Mouse (Mus musculus) kidney, postnatal 0 days (tissue): ENCODE measurements around the gene Rbm4b. TPM values are rescaled to one million over a fixed set of nuclear protein-coding genes. Genes with fewer than 3 reads are reported as not detected.

ENCODE experiments used
- ATAC-seq: fragments of 200-750 bp; cut with Nextera tagmentation; replicated peaks from 2 replicates; pipeline ENCODE4 v1.8.0; 2017; ENCODE audit warnings: low read depth, moderate number of reproducible peaks, moderate TSS enrichment, moderate library complexity; ENCODE audit not compliant: low FRiP score
- DNase-seq: peaks from one replicate; pipeline ENCODE4 v3.0.0-alpha.2; 2016; ENCODE audit warnings: low spot score
- H3K27ac ChIP-seq: fragments of 300-500 bp; sonication (generic); 2 replicates; pipeline ENCODE4 v1.5.1; 2014; ENCODE audit warnings: mild to moderate bottlenecking
- H3K27me3 ChIP-seq: fragments of 300-500 bp; sonication (generic); 2 replicates; pipeline ENCODE4 v1.6.1; 2014; ENCODE audit warnings: low read length, mixed read lengths; ENCODE audit not compliant: insufficient read depth
- H3K36me3 ChIP-seq: fragments of 300-500 bp; sonication (generic); 2 replicates; pipeline ENCODE4 v1.6.1; 2014; ENCODE audit warnings: low read length, mixed read lengths; ENCODE audit not compliant: insufficient read depth
- H3K4me1 ChIP-seq: fragments of 300-500 bp; sonication (generic); replicated peaks from 2 replicates; pipeline ENCODE4 v1.6.1; 2014; ENCODE audit warnings: antibody characterized with exemption, low read length, mixed read lengths; ENCODE audit not compliant: insufficient read depth
- H3K4me2 ChIP-seq: fragments of 300-500 bp; sonication (generic); 2 replicates; pipeline ENCODE4 v1.6.1; 2014; ENCODE audit warnings: mild to moderate bottlenecking, low read length, moderate library complexity, mixed read lengths
- H3K4me3 ChIP-seq: fragments of 300-500 bp; sonication (generic); replicated peaks from 2 replicates; pipeline ENCODE4 v1.5.1; 2014; ENCODE audit warnings: low read depth, low read length
- H3K9ac ChIP-seq: fragments of 300-500 bp; sonication (generic); 2 replicates; pipeline ENCODE4 v1.6.1; 2014; ENCODE audit warnings: low read depth, low read length
- H3K9me3 ChIP-seq: fragments of 300-500 bp; sonication (generic); replicated peaks from 2 replicates; pipeline ENCODE4 v1.6.1; 2016; ENCODE audit warnings: low read length, inconsistent platforms, mixed read lengths
- CTCF ChIP-seq: IDR thresholded peaks from 2 replicates; pipeline ENCODE4 v1.5.1; 2016; ENCODE audit warnings: antibody characterized with exemption, low read depth, mild to moderate bottlenecking, moderate library complexity
- WGBS: fragments of 180-500 bp; shearing (Covaris S2); extraction: QIAGEN DNeasy Blood & Tissue Kit; methylation state at CpG from one replicate; pipeline ENCODE4 v1.1.7; 2014; 5-methylcytosine and 5-hydroxymethylcytosine counted together
- polyA plus RNA-seq: library from polyadenylated mRNA; unstranded; fragments of >200 nt; fragmentation: Nextera tagmentation; extraction: Ambion mirVana; gene quantifications from 2 replicates; pipeline ENCODE4 v1.2.1, GENCODE M21; 2015

Rbm4b gene
- polyA plus RNA-seq, 1 experiment from 2014 or later = 44.9 TPM

DNA sequence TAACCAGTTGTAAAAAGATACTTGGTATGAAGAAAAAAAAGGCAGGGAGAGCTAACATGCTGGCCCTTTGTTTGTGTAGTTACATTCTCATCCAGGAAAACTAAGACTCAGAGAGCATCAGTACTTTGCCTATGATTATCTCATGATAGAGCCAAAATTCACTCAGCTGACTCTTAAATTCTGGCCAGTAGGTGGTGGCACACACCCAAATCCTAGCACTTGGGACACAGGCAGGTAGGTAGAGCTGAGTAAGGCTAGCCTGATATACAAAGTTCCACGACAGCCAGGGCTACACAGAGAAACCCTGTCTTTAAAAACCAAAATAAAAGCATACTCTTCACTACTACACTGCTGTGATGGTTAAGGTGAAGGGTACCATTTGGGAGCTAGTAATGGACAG is 6.6 kb downstream of the Rbm4b start:
- no peak overlapping the region for H3K27ac ChIP-seq
- 43% methylated on average over 1 of the region's 1 CpGs for WGBS
- no peak overlapping the region for H3K9ac ChIP-seq
- peak; percentile 58; the same call in 1 of the 2 replicates for TF ChIP-seq CTCF
- H3K4me1 ChIP-seq = peaks cover 6% of the 10 kb centered on the region
- no peak overlapping the region for H3K4me3 ChIP-seq
- peaks cover 26% of the 10 kb centered on the region for H3K36me3 ChIP-seq
- H3K9me3 ChIP-seq = no peaks in the 10 kb centered on the region
- DNase-seq = peak; percentile 21
- no peak for ATAC-seq
- no peaks in the 10 kb centered on the region for H3K27me3 ChIP-seq
- no peak overlapping the region for H3K4me2 ChIP-seq

DNA sequence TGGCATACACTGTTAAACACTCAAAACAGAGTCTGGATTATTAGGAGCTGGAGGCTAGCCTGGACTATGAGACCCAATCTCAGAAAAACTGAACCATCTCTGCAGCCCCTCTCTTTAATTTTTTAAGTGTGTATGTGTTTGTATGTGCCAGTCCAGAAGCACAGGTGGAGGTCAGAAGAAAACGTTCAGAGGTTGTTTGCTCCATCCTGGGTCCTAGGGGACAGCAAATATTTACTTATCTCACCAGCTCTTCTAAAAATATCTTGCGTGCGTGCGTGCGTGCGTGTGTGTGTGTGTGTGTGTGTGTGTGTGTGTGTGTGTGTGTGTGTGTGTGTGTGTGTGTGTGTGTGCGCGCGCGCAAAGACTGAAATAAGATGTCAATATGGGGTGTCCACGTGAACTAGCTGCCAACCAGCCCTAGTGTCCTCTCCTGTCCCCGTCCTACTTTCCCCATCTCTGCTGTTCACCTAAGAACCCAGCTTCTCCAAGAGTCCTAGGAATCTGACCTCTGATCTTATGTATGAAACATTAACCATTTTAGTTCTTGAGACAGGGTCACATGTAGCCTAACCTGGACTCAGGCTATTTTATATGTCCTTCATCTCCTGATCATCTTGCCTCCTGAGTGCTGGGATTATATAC is 11.3 kb downstream of the Rbm4b start:
- no peak for DNase-seq
- TF ChIP-seq CTCF = no peak
- H3K4me3 ChIP-seq = no peak overlapping the region
- H3K9ac ChIP-seq = no peak overlapping the region
- H3K27ac ChIP-seq = no peak overlapping the region
- no peak for ATAC-seq
- H3K36me3 ChIP-seq = peaks cover 30% of the 10 kb centered on the region
- H3K9me3 ChIP-seq = no peaks in the 10 kb centered on the region
- WGBS = 83% methylated on average over 12 of the region's 12 CpGs
- H3K4me1 ChIP-seq = no peaks in the 10 kb centered on the region
- H3K4me2 ChIP-seq = no peak overlapping the region
- H3K27me3 ChIP-seq = no peaks in the 10 kb centered on the region

DNA sequence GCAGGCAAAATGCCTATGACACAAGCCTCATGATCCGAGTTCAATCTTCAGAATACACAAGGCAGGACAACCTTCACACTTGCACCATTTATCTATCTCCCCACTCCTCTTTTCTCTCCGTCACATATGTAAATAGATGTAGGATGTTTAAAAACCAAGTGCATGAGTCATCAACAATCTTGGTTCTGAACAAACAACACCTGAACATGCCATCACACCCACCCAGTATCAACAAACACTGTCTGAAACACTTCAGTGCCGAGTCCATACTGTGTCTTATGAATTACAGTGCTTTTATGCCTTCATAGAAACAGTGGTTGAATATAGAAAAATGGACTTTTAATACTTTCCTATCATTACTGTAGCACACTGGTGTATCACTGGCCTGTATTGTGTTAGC is 16.5 kb downstream of the Rbm4b start:
- Histone ChIP-seq H3K36me3 (peaks cover 29% of the 10 kb centered on the region), H3K27me3 (no peaks in the 10 kb centered on the region), H3K9me3 (no peaks in the 10 kb centered on the region), H3K4me3 (no peak overlapping the region), H3K9ac (no peak overlapping the region), H3K4me1 (no peaks in the 10 kb centered on the region), H3K4me2 (no peak overlapping the region), H3K27ac (no peak overlapping the region)
- no peak for TF ChIP-seq CTCF
- no peak for DNase-seq
- no peak for ATAC-seq
- WGBS = 88% methylated on average over 3 of the region's 3 CpGs

DNA sequence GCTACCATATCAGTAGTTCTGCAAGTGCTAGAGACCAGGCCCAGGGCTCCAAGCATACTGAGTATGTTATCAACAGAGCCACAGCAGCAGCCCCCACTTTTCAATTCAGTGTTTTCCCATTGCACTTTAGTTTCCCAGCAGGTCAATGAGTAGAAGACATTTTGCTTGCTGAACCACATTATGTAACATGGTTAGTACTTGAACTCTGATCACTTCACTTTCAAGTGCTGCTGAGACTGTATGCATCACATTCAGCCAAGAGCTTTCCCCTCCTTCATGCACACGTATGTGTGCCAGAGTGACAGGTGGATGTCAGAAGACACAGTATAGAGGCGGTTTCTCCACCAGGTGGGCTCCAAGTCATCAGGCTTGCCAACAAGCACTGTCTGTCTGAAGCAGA is 26.6 kb downstream of the Rbm4b start:
- no peak overlapping the region for H3K4me3 ChIP-seq
- WGBS = 89% methylated on average over 2 of the region's 2 CpGs
- H3K27ac ChIP-seq = no peak overlapping the region
- no peaks in the 10 kb centered on the region for H3K27me3 ChIP-seq
- no peak for ATAC-seq
- no peak for DNase-seq
- H3K9ac ChIP-seq = no peak overlapping the region
- no peak for TF ChIP-seq CTCF
- no peak overlapping the region for H3K4me2 ChIP-seq
- H3K36me3 ChIP-seq = peaks cover 40% of the 10 kb centered on the region
- no peaks in the 10 kb centered on the region for H3K4me1 ChIP-seq
- no peaks in the 10 kb centered on the region for H3K9me3 ChIP-seq

DNA sequence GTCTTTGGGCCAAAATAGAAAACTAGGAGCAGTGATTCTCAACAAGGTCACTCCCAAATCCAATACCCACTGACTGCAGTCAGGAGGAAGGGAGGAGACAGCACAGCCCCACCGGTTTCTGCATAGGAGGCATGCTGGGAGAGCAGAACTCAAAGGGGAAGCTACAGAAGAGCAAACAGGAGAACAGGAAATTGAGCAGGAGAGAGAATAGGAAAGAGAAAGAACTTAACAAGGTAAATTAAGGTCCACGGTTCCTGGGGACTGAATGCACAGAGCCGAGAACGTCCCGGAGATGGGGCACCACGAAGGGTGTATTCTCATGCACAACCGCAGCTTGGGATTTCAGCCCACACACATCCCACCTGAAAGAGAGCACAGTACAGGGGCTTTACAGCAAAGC is 28.9 kb downstream of the Rbm4b start:
- H3K27me3 ChIP-seq = no peaks in the 10 kb centered on the region
- no peaks in the 10 kb centered on the region for H3K9me3 ChIP-seq
- ATAC-seq (no peak), DNase-seq (no peak)
- no peak overlapping the region for H3K4me2 ChIP-seq
- no peaks in the 10 kb centered on the region for H3K4me1 ChIP-seq
- no peak for TF ChIP-seq CTCF
- no peak overlapping the region for H3K4me3 ChIP-seq
- no peak overlapping the region for H3K27ac ChIP-seq
- H3K9ac ChIP-seq = no peak overlapping the region
- 88% methylated on average over 7 of the region's 7 CpGs for WGBS
- H3K36me3 ChIP-seq = peaks cover 36% of the 10 kb centered on the region

DNA sequence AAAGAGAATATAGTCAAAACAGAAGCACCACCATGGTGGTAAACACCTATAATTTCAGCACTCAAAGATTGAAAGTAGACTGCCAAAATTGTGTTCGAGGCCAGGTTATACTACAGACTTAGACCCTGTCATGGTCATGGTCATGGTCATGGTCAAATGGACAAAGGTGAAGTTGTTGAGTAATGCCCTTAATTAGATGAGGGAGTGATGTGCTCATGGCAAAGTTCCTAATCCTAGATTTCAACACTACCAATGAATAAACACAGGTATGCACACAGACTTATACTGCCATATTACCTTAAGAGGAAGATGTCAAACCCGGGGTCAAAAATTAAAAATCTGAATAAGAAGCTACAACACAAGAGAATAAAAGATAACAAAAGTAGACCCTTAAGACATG is 30.0 kb downstream of the Rbm4b start:
- no peak for TF ChIP-seq CTCF
- no peak overlapping the region for H3K27ac ChIP-seq
- no peaks in the 10 kb centered on the region for H3K9me3 ChIP-seq
- H3K4me3 ChIP-seq = no peak overlapping the region
- H3K4me1 ChIP-seq = 0 out of 2 replicates have a peak, but pooled peaks cover 5% of the 10 kb centered on the region
- H3K27me3 ChIP-seq = no peaks in the 10 kb centered on the region
- H3K36me3 ChIP-seq = peaks cover 34% of the 10 kb centered on the region
- no peak overlapping the region for H3K9ac ChIP-seq
- H3K4me2 ChIP-seq = no peak overlapping the region
- 86% methylated on average over 2 of the region's 2 CpGs for WGBS
- ATAC-seq (no peak), DNase-seq (no peak)
